Mouse (Mus musculus) MEL (cell line): ENCODE data around the gene Raph1. TPM values are rescaled to one million over a fixed set of nuclear protein-coding genes. Genes with fewer than 3 reads are reported as not detected.

Experiments used
- DNase-seq: peaks from one replicate; pipeline ENCODE4 v3.0.0; 2011; ENCODE audit warnings: low read depth, low spot score
- H3K27ac ChIP-seq: 2 replicates; pipeline ENCODE4 v1.5.1; 2012; ENCODE audit warnings: low read depth, mild to moderate bottlenecking, control low read depth, low read length, moderate library complexity; ENCODE audit not compliant: control insufficient read depth
- H3K27me3 ChIP-seq, 2 experiments: fragments of 150-350 bp in 1 of 2; sonication (generic) in 1 of 2; 2 replicates each; pipeline ENCODE4 v1.6.1; 2012; ENCODE audit warnings: low read length in 2 of 2, mild to moderate bottlenecking in 2 of 2, improper control_type of control experiment in 1 of 2, moderate library complexity in 1 of 2; ENCODE audit not compliant: insufficient read depth in 2 of 2, control insufficient read depth in 1 of 2
- H3K36me3 ChIP-seq, 2 experiments: 2 replicates each; pipeline ENCODE4 v1.6.1; 2012 to 2014; ENCODE audit warnings: low read length in 2 of 2, improper control_type of control experiment in 1 of 2, inconsistent platforms in 1 of 2, mild to moderate bottlenecking in 1 of 2; ENCODE audit not compliant: insufficient read depth in 2 of 2, control insufficient read depth in 1 of 2
- H3K4me1 ChIP-seq, 2 experiments: fragments of 150-350 bp in 1 of 2; sonication (generic) in 1 of 2; 2 replicates each; pipeline ENCODE4 v1.6.1; 2012; ENCODE audit warnings: low read length in 2 of 2, improper control_type of control experiment in 1 of 2, mild to moderate bottlenecking in 1 of 2; ENCODE audit not compliant: insufficient read depth in 2 of 2, control insufficient read depth in 1 of 2
- H3K4me3 ChIP-seq, 2 experiments: fragments of 150-350 bp in 1 of 2; sonication (generic) in 1 of 2; 2 replicates each; pipeline ENCODE4 v1.5.1; 2012; ENCODE audit warnings: low read depth in 2 of 2, low read length in 2 of 2, mild to moderate bottlenecking in 2 of 2, moderate library complexity in 2 of 2, control low read depth in 1 of 2, improper control_type of control experiment in 1 of 2; ENCODE audit not compliant: control insufficient read depth in 1 of 2, insufficient read depth in 1 of 2
- H3K79me2 ChIP-seq: 2 replicates; pipeline ENCODE4 v1.6.1; 2012; ENCODE audit warnings: mild to moderate bottlenecking, low read length, moderate library complexity; ENCODE audit not compliant: control insufficient read depth, poor library complexity, insufficient read depth
- H3K9ac ChIP-seq: 2 replicates; pipeline ENCODE4 v1.6.1; 2012; ENCODE audit warnings: low read depth, mild to moderate bottlenecking, control low read depth, low read length, moderate library complexity; ENCODE audit not compliant: control insufficient read depth, poor library complexity, severe bottlenecking
- H3K9me3 ChIP-seq: fragments of 150-350 bp; sonication (generic); replicated peaks from 2 replicates; pipeline ENCODE4 v1.6.1; 2012; ENCODE audit warnings: mild to moderate bottlenecking, low read length, improper control_type of control experiment, moderate library complexity; ENCODE audit not compliant: insufficient read depth
- CHD1 ChIP-seq: IDR thresholded peaks from 2 replicates; pipeline ENCODE4 v1.6.1; 2012; ENCODE audit warnings: low read depth, mild to moderate bottlenecking, inconsistent platforms, low read length, improper control_type of control experiment
- CTCF ChIP-seq, 3 experiments: IDR thresholded peaks in 2 of 3; conservative IDR thresholded peaks in 1 of 3; 2 replicates each; pipeline ENCODE4 v1.5.1; 2011 to 2012; ENCODE audit warnings: low read length in 3 of 3, low read depth in 2 of 3, mild to moderate bottlenecking in 2 of 3, improper control_type of control experiment in 1 of 3, inconsistent platforms in 1 of 3, mixed read lengths in 1 of 3, moderate library complexity in 1 of 3; ENCODE audit not compliant: control insufficient read depth in 1 of 3, insufficient read depth in 1 of 3, poor library complexity in 1 of 3, severe bottlenecking in 1 of 3
- E2F4 ChIP-seq: IDR thresholded peaks from 2 replicates; pipeline ENCODE4 v1.6.1; 2011; ENCODE audit warnings: low read depth, low read length, improper control_type of control experiment, borderline replicate concordance
- ELF1 ChIP-seq: IDR thresholded peaks from 2 replicates; pipeline ENCODE4 v1.6.1; 2014; ENCODE audit warnings: low read depth, mild to moderate bottlenecking, inconsistent platforms, low read length, improper control_type of control experiment, moderate library complexity
- ETS1 ChIP-seq: IDR thresholded peaks from 2 replicates; pipeline ENCODE4 v1.6.1; 2012; ENCODE audit warnings: low read depth, mild to moderate bottlenecking, inconsistent platforms, low read length, improper control_type of control experiment, moderate library complexity
- HCFC1 ChIP-seq: IDR thresholded peaks from 2 replicates; pipeline ENCODE4 v1.6.1; 2012; ENCODE audit warnings: low read depth, mild to moderate bottlenecking, inconsistent platforms, low read length, improper control_type of control experiment, moderate library complexity
- JUND ChIP-seq: IDR thresholded peaks from 2 replicates; pipeline ENCODE4 v1.6.1; 2011; ENCODE audit warnings: low read depth, mild to moderate bottlenecking, improper control_type of control experiment, low read length
- KAT2A ChIP-seq: conservative IDR thresholded peaks from 2 replicates; pipeline ENCODE4 v1.6.1; 2012; ENCODE audit warnings: low read depth, low read length, improper control_type of control experiment, inconsistent platforms
- MAFK ChIP-seq: IDR thresholded peaks from 2 replicates; pipeline ENCODE4 v1.6.1; 2011; ENCODE audit warnings: low read depth, mild to moderate bottlenecking, low read length, improper control_type of control experiment, borderline replicate concordance
- MAZ ChIP-seq: IDR thresholded peaks from 2 replicates; pipeline ENCODE4 v1.6.1; 2012; ENCODE audit warnings: low read depth, mild to moderate bottlenecking, inconsistent platforms, low read length, improper control_type of control experiment
- MEF2A ChIP-seq: IDR thresholded peaks from 2 replicates; pipeline ENCODE4 v1.6.1; 2014; ENCODE audit warnings: low read depth, mild to moderate bottlenecking, inconsistent platforms, low read length, improper control_type of control experiment; ENCODE audit not compliant: poor library complexity, insufficient replicate concordance, severe bottlenecking; ENCODE audit errors: extremely low read depth
- MXI1 ChIP-seq: IDR thresholded peaks from 2 replicates; pipeline ENCODE4 v1.6.1; 2011; ENCODE audit warnings: mild to moderate bottlenecking, low read depth, low read length, improper control_type of control experiment
- MYB ChIP-seq: IDR thresholded peaks from 2 replicates; pipeline ENCODE4 v1.6.1; 2011; ENCODE audit warnings: mild to moderate bottlenecking, low read depth, low read length, improper control_type of control experiment
- MYC ChIP-seq: IDR thresholded peaks from 2 replicates; pipeline ENCODE4 v1.6.1; 2011; ENCODE audit warnings: low read depth, mild to moderate bottlenecking, low read length, improper control_type of control experiment, moderate library complexity
- NELFE ChIP-seq: IDR thresholded peaks from 2 replicates; pipeline ENCODE4 v1.6.1; 2011; ENCODE audit warnings: low read depth, low read length, improper control_type of control experiment
- POLR2A ChIP-seq, 2 experiments: IDR thresholded peaks; 2 replicates each; pipeline ENCODE4 v1.6.1; 2011 to 2012; ENCODE audit warnings: low read length in 2 of 2, mild to moderate bottlenecking in 2 of 2, control low read depth in 1 of 2, improper control_type of control experiment in 1 of 2, low read depth in 1 of 2, moderate library complexity in 1 of 2; ENCODE audit not compliant: control insufficient read depth in 1 of 2, insufficient read depth in 1 of 2, poor library complexity in 1 of 2
- POLR2AphosphoS2 ChIP-seq: IDR thresholded peaks from 2 replicates; pipeline ENCODE4 v1.6.1; 2011; ENCODE audit warnings: low read length, improper control_type of control experiment
- RAD21 ChIP-seq: IDR thresholded peaks from 2 replicates; pipeline ENCODE4 v1.6.1; 2011; ENCODE audit warnings: mild to moderate bottlenecking, low read depth, low read length, improper control_type of control experiment
- RCOR1 ChIP-seq: IDR thresholded peaks from 2 replicates; pipeline ENCODE4 v1.6.1; 2012; ENCODE audit warnings: low read depth, mild to moderate bottlenecking, inconsistent platforms, low read length, improper control_type of control experiment
- SMC3 ChIP-seq: IDR thresholded peaks from 2 replicates; pipeline ENCODE4 v1.6.1; 2011; ENCODE audit warnings: low read depth, low read length, improper control_type of control experiment
- TBP ChIP-seq: IDR thresholded peaks from 2 replicates; pipeline ENCODE4 v1.8.0; 2011; ENCODE audit warnings: low read depth, low read length, improper control_type of control experiment
- TCF12 ChIP-seq: IDR thresholded peaks from 2 replicates; pipeline ENCODE4 v1.6.1; 2014; ENCODE audit warnings: low read depth, mild to moderate bottlenecking, inconsistent platforms, low read length, improper control_type of control experiment, moderate library complexity
- USF1 ChIP-seq: IDR thresholded peaks from 2 replicates; pipeline ENCODE4 v1.6.1; 2014; ENCODE audit warnings: low read depth, mild to moderate bottlenecking, inconsistent platforms, low read length, improper control_type of control experiment, moderate library complexity
- USF2 ChIP-seq, 2 experiments: IDR thresholded peaks; 2 replicates each; pipeline ENCODE4 v1.6.1; 2011 to 2012; ENCODE audit warnings: improper control_type of control experiment in 2 of 2, low read length in 2 of 2, borderline replicate concordance in 1 of 2, inconsistent platforms in 1 of 2, low read depth in 1 of 2, mild to moderate bottlenecking in 1 of 2; ENCODE audit not compliant: insufficient read depth in 1 of 2
- ZC3H11A ChIP-seq: IDR thresholded peaks from 2 replicates; pipeline ENCODE4 v1.6.1; 2012; ENCODE audit warnings: low read depth, mild to moderate bottlenecking, inconsistent platforms, low read length, improper control_type of control experiment
- ZNF384 ChIP-seq: IDR thresholded peaks from 2 replicates; pipeline ENCODE4 v1.6.1; 2012; ENCODE audit warnings: low read depth, mild to moderate bottlenecking, inconsistent platforms, low read length, improper control_type of control experiment
- polyA plus RNA-seq, 2 experiments: library from polyadenylated mRNA; stranded (reverse) in 1 of 2; unstranded in 1 of 2; fragments of >175 nt in 1 of 2; fragments of >200 nt in 1 of 2; gene quantifications; 2 replicates each; pipeline versions ENCODE4 v1.2.1 to v1.2.4; 2012; ENCODE audit warnings: low replicate concordance in 2 of 2, low read depth in 1 of 2; ENCODE audit not compliant: insufficient read length in 2 of 2, insufficient read depth in 1 of 2, missing spikeins in 1 of 2
- total RNA-seq: library from RNA; depleted of rRNA; stranded (reverse); fragments of 300-350 nt; gene quantifications from 2 replicates; pipeline ENCODE4 v1.2.3, GENCODE M21; 2012

Gene Raph1
- total and polyA plus RNA-seq, 3 experiments = 0.42 to 0.67 TPM; not detected in 1

- H3K4me1 ChIP-seq = no peaks in the 10 kb centered on the region
- H3K27me3 ChIP-seq = no peaks in the 10 kb centered on the region
- no peaks in the 10 kb centered on the region for H3K36me3 ChIP-seq
- no peaks in the 10 kb centered on the region for H3K9me3 ChIP-seq
- no peak overlapping the region for H3K9ac ChIP-seq
- no peak for TF ChIP-seq MYB
- TF ChIP-seq CHD1 = no peak
- no peak for TF ChIP-seq ZC3H11A
- no peak overlapping the region for H3K4me3 ChIP-seq
- DNase-seq = no peak
- no peak overlapping the region for H3K27ac ChIP-seq
- H3K79me2 ChIP-seq = no peaks in the 10 kb centered on the region
Observed at GRCm38 (mm10) chr1:60569210-60569609, 2.3 kb upstream of the Raph1 start.

GRCm38 (mm10) chr1:60567321-60567720 is 417 bp upstream of the Raph1 start:
- Histone ChIP-seq H3K9ac (no peak overlapping the region), H3K27ac (no peak overlapping the region), H3K79me2 (no peaks in the 10 kb centered on the region), H3K27me3 (peaks cover 0 to 2% of the 10 kb centered on the region in 2 experiments; a peak in 1 of 4 replicates), H3K9me3 (no peaks in the 10 kb centered on the region), H3K4me1 (no peaks in the 10 kb centered on the region), H3K4me3 (no peak overlapping the region), H3K36me3 (no peaks in the 10 kb centered on the region)
- no peak for DNase-seq
- TF ChIP-seq SMC3 (no peak), HCFC1 (no peak), USF1 (no peak), NELFE (no peak), USF2 (IDR thresholded peaks at IDR 0.05; ENCODE audit: borderline replicate concordance in 1 of 2, insufficient read depth in 1 of 2, low read depth in 1 of 2, low read length in 2 of 2) (no peak), TCF12 (no peak), ZNF384 (no peak), TBP (no peak), POLR2A (IDR thresholded peaks at IDR 0.05; ENCODE audit: control insufficient read depth in 1 of 2, insufficient read depth in 1 of 2, low read depth in 1 of 2, low read length in 2 of 2, poor library complexity in 1 of 2) (no peak), MAZ (no peak), POLR2AphosphoS2 (no peak), MYC (no peak), ZC3H11A (no peak), MAFK (no peak)

GRCm38 (mm10) chr1:60565931-60566630 is 823 bp downstream of the Raph1 start:
- DNase-seq = no peak
- no peak overlapping the region for H3K27ac ChIP-seq
- no peaks in the 10 kb centered on the region for H3K4me1 ChIP-seq
- H3K79me2 ChIP-seq = no peaks in the 10 kb centered on the region
- H3K9ac ChIP-seq = no peak overlapping the region
- no peaks in the 10 kb centered on the region for H3K9me3 ChIP-seq
- H3K4me3 ChIP-seq = no peak overlapping the region
- H3K36me3 ChIP-seq = no peaks in the 10 kb centered on the region
- H3K27me3 ChIP-seq = peaks cover 0 to 2% of the 10 kb centered on the region in 2 experiments; a peak in 2 of 4 replicates
- TF ChIP-seq E2F4 (no peak), ELF1 (no peak), ETS1 (no peak), ZNF384 (no peak), RAD21 (no peak), MEF2A (no peak), KAT2A (no peak), MYB (no peak), MAFK (no peak), MXI1 (no peak), USF1 (no peak), RCOR1 (no peak), POLR2AphosphoS2 (no peak), JUND (no peak), CTCF (IDR thresholded peaks at IDR 0.05 in 2 of 3, conservative IDR thresholded peaks at IDR 0.05 in 1 of 3; ENCODE audit: control insufficient read depth in 1 of 3, insufficient read depth in 1 of 3, low read depth in 2 of 3, low read length in 3 of 3, poor library complexity in 1 of 3, severe bottlenecking in 1 of 3) (no peak), NELFE (no peak)
